Mouse (Mus musculus): ENCODE results near the gene Sds.

- TF ChIP-seq CTCF (IDR thresholded peaks at IDR 0.05; ENCODE audit: borderline replicate concordance, insufficient read depth, low read length) (peak; percentile 91), POLR2A (IDR thresholded peaks at IDR 0.05; ENCODE audit: low read depth, low read length) (0 out of 2 replicates have a peak, but pooled peaks have one; percentile 30)
Measured at GRCm38 (mm10) chr5:120505368-120505767, 29.0 kb downstream of the Sds start.
